Mouse (Mus musculus): Measurements from ENCODE around the gene Rrp8. TPM values are rescaled to one million over a fixed set of nuclear protein-coding genes. Genes with fewer than 3 reads are reported as not detected.

Rrp8 gene
- polyA plus RNA-seq, 1 experiment from 2014 or later = 22.4 TPM

DNA sequence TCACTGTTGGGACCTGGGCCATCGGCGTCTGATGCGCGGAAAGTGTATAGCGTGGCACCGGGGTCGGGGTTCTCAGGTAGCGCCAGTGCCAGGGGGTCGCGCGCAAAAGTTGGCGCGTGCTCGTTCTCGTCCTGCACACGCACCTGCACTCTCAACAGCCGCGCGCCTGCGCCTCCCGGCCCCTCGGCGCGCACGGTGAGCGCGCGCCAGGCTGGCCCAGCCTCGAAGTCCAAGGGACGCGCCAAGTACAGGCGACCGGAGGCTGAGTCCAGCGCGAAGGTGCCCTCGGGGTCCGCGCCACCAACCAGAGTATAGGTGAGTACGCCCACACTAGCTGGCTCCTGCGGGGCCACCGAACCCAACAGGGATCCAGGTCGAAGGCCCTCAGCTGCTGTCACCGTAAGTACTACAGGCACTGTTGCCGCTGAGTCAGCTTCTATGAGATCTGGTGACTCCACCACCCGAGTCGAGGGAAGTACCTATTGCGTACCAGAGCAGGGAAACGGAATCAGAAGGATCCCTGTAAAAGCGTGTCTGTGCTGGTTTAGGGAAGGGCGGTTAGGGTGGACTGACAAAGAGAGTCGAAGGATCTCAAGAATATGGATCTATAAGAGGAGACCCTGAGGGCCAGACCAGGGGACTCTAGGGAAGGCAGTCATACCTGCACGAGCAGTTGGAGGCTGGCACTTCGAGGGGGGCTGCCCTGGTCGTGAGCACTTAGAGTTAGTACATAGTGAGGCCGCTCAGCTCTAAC is 25.5 kb upstream of the Rrp8 start:
- Histone ChIP-seq H3K36me3 (ENCODE audit: control insufficient read depth, insufficient read depth, low read length) (peaks cover 69% of the 10 kb centered on the region), H3K4me3 (ENCODE audit: control insufficient read depth in 1 of 2, insufficient read depth in 1 of 2, low read depth in 1 of 2, low read length in 2 of 2) (peak overlapping the region; percentile 24 to 39), H3K9me3 (ENCODE audit: control insufficient read depth, low read length) (no peaks in the 10 kb centered on the region), H3K4me1 (ENCODE audit: control insufficient read depth in 2 of 2, insufficient read depth in 2 of 2, low read length in 2 of 2) (peaks cover 0 to 7% of the 10 kb centered on the region in 2 experiments; a peak in 1 of 4 replicates), H3K9ac (ENCODE audit: low read length) (peak overlapping the region; percentile 34; the same call in 1 of the 2 replicates), H3K27ac (replicated peaks in 1 of 2; ENCODE audit: control insufficient read depth in 1 of 2, insufficient read depth in 1 of 2, low read depth in 2 of 2, low read length in 2 of 2) (no peak overlapping the region), H3K27me3 (ENCODE audit: control insufficient read depth, insufficient read depth, low read length) (peaks cover 22% of the 10 kb centered on the region), H3K4me2 (ENCODE audit: low read length) (peak overlapping the region; percentile 84)
- no peak for ATAC-seq (ENCODE audit: insufficient number of reproducible peaks, insufficient read depth, low FRiP score, low read depth)
- 34% methylated on average over 55 of the region's 55 CpGs for WGBS

- peaks cover 76% of the 10 kb centered on the region for H3K36me3 ChIP-seq (ENCODE audit: control insufficient read depth, insufficient read depth, low read length)
- ATAC-seq (ENCODE audit: insufficient number of reproducible peaks, insufficient read depth, low FRiP score, low read depth) = 0 out of 2 replicates have a peak, but pooled peaks have one; percentile 27
These were observed 24.8 kb upstream of the Rrp8 start for GRCm38 (mm10) chr7:105761813-105762484.

DNA sequence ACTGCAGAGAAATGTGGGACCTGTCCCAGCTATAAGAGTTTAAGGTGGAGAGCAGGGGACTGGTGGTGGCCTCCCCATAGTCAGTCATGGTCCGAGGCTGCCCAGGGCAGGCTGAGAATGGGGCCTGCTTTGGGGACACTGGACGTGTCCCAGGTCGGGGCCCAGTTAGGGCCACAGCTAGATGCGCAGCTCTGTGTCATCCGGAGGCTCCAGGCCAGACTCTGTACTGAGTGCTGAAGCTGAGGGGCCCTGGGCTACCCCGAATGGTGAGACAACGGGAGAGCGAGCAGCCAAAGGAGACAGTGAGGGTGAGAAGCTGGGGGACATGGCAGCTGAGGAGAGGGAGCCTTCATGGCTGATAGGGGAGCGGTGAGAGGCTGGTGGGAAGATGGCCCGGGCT is 16.1 kb upstream of the Rrp8 start:
- peaks cover 3 to 7% of the 10 kb centered on the region in 2 experiments; a peak in 3 of 4 replicates for H3K4me1 ChIP-seq (ENCODE audit: control insufficient read depth in 2 of 2, insufficient read depth in 2 of 2, low read length in 2 of 2)
- H3K9me3 ChIP-seq (ENCODE audit: control insufficient read depth, low read length) = no peaks in the 10 kb centered on the region
- H3K27ac ChIP-seq (replicated peaks in 1 of 2; ENCODE audit: control insufficient read depth in 1 of 2, insufficient read depth in 1 of 2, low read depth in 2 of 2, low read length in 2 of 2) = no peak overlapping the region
- H3K9ac ChIP-seq (ENCODE audit: low read length) = no peak overlapping the region
- WGBS = 84% methylated on average over 10 of the region's 10 CpGs
- no peak for ATAC-seq (ENCODE audit: insufficient number of reproducible peaks, insufficient read depth, low FRiP score, low read depth)
- H3K4me3 ChIP-seq (ENCODE audit: control insufficient read depth in 1 of 2, insufficient read depth in 1 of 2, low read depth in 1 of 2, low read length in 2 of 2) = no peak overlapping the region
- H3K4me2 ChIP-seq (ENCODE audit: low read length) = no peak overlapping the region
- H3K36me3 ChIP-seq (ENCODE audit: control insufficient read depth, insufficient read depth, low read length) = peaks cover 66% of the 10 kb centered on the region
- H3K27me3 ChIP-seq (ENCODE audit: control insufficient read depth, insufficient read depth, low read length) = no peaks in the 10 kb centered on the region

More at GRCm38 (mm10) chr7:105761813-105762484, 24.8 kb upstream of the Rrp8 start:
- H3K4me1 ChIP-seq (ENCODE audit: control insufficient read depth in 2 of 2, insufficient read depth in 2 of 2, low read length in 2 of 2) = peaks cover 0 to 4% of the 10 kb centered on the region in 2 experiments; a peak in 1 of 4 replicates
- H3K27ac ChIP-seq (replicated peaks in 1 of 2; ENCODE audit: control insufficient read depth in 1 of 2, insufficient read depth in 1 of 2, low read depth in 2 of 2, low read length in 2 of 2) = no peak overlapping the region
- no peaks in the 10 kb centered on the region for H3K9me3 ChIP-seq (ENCODE audit: control insufficient read depth, low read length)
- H3K27me3 ChIP-seq (ENCODE audit: control insufficient read depth, insufficient read depth, low read length) = peaks cover 22% of the 10 kb centered on the region
- no peak overlapping the region for H3K9ac ChIP-seq (ENCODE audit: low read length)
- peak overlapping the region; percentile 84 for H3K4me2 ChIP-seq (ENCODE audit: low read length)
- H3K4me3 ChIP-seq (ENCODE audit: control insufficient read depth in 1 of 2, insufficient read depth in 1 of 2, low read depth in 1 of 2, low read length in 2 of 2) = peak overlapping the region; percentile 24 to 39
- WGBS = 21% methylated on average over 51 of the region's 51 CpGs

- no peak overlapping the region for H3K9ac ChIP-seq (ENCODE audit: low read length)
- WGBS = 84% methylated on average over 2 of the region's 2 CpGs
- H3K36me3 ChIP-seq (ENCODE audit: control insufficient read depth, insufficient read depth, low read length) = peaks cover 66% of the 10 kb centered on the region
- peaks cover 3 to 7% of the 10 kb centered on the region in 2 experiments; a peak in 3 of 4 replicates for H3K4me1 ChIP-seq (ENCODE audit: control insufficient read depth in 2 of 2, insufficient read depth in 2 of 2, low read length in 2 of 2)
- H3K9me3 ChIP-seq (ENCODE audit: control insufficient read depth, low read length) = no peaks in the 10 kb centered on the region
- H3K4me3 ChIP-seq (ENCODE audit: control insufficient read depth in 1 of 2, insufficient read depth in 1 of 2, low read depth in 1 of 2, low read length in 2 of 2) = no peak overlapping the region
- no peak for ATAC-seq (ENCODE audit: insufficient number of reproducible peaks, insufficient read depth, low FRiP score, low read depth)
- no peaks in the 10 kb centered on the region for H3K27me3 ChIP-seq (ENCODE audit: control insufficient read depth, insufficient read depth, low read length)
- no peak overlapping the region for H3K27ac ChIP-seq (replicated peaks in 1 of 2; ENCODE audit: control insufficient read depth in 1 of 2, insufficient read depth in 1 of 2, low read depth in 2 of 2, low read length in 2 of 2)
- H3K4me2 ChIP-seq (ENCODE audit: low read length) = no peak overlapping the region
These were observed 15.5 kb upstream of the Rrp8 start for GRCm38 (mm10) chr7:105752716-105753115.

DNA sequence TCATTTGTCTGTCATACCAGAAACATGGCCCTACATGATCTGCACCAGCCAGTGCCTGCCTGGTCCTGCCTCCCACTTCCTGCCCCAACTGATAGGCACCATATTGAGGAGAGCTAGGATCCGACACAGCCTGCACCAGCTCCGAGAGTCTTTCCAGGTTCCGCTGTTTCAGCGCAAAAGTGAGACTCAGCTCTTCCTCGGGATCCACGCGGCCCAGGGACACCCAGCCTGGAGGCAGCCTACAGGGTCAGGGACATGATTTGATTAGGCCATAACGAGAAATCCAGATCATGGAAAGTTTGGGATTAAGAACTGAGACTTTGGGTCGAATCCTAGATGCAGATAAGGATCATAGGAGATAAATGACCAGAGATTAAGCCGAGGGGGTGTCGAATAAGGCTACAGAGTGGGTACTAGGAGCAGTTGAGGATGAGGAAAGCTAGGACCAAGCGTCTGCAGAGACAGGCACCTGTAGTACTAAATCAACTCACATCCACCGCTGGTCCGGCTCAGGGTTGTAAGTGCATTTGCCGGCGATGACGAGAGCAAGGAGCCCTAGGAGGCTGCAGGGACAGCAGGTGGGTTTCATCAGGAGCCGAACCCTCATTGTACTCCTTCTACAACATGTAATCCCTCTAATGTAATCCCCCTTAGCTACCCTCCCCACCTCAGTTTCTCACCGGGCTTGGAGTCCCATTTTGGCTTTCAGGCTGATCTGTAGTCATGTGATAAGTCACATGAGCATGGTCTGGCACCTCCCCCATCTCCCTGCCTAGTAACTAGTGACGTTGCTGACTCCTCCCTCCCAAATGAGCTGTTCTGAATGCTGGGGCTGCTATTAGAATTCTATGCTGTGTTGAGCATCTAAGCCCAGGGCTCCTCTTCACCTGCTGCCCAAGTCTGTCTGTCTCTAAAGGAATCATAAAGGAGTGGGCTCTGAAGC is 14.6 kb upstream of the Rrp8 start, which contains the start of gene Tpp1:
Tpp1 (minus strand) TSS at position 745 of the 943 bp plus-strand sequence.
- ATAC-seq (ENCODE audit: insufficient number of reproducible peaks, insufficient read depth, low FRiP score, low read depth) = peak; percentile 89
- H3K36me3 ChIP-seq (ENCODE audit: control insufficient read depth, insufficient read depth, low read length) = peaks cover 65% of the 10 kb centered on the region
- no peaks in the 10 kb centered on the region for H3K9me3 ChIP-seq (ENCODE audit: control insufficient read depth, low read length)
- peaks cover 3 to 7% of the 10 kb centered on the region in 2 experiments; a peak in 3 of 4 replicates for H3K4me1 ChIP-seq (ENCODE audit: control insufficient read depth in 2 of 2, insufficient read depth in 2 of 2, low read length in 2 of 2)
- peak within 1 kb of the TSS; percentile 69 for H3K9ac ChIP-seq (ENCODE audit: low read length)
- peak within 1 kb of the TSS; percentile 46 to 61 for H3K4me3 ChIP-seq (ENCODE audit: control insufficient read depth in 1 of 2, insufficient read depth in 1 of 2, low read depth in 1 of 2, low read length in 2 of 2)
- peak within 1 kb of the TSS; percentile 91 for H3K4me2 ChIP-seq (ENCODE audit: low read length)
- WGBS = 14% methylated on average over 20 of the region's 20 CpGs
- peak within 1 kb of the TSS; percentile 14 to 35; a peak in 3 of 4 replicates for H3K27ac ChIP-seq (replicated peaks in 1 of 2; ENCODE audit: control insufficient read depth in 1 of 2, insufficient read depth in 1 of 2, low read depth in 2 of 2, low read length in 2 of 2)
- no peaks in the 10 kb centered on the region for H3K27me3 ChIP-seq (ENCODE audit: control insufficient read depth, insufficient read depth, low read length)

GRCm38 (mm10) chr7:105747776-105748175 is 10.6 kb upstream of the Rrp8 start:
- no peak overlapping the region for H3K4me2 ChIP-seq (ENCODE audit: low read length)
- WGBS = 72% methylated on average over 2 of the region's 2 CpGs
- H3K27ac ChIP-seq (replicated peaks in 1 of 2; ENCODE audit: control insufficient read depth in 1 of 2, insufficient read depth in 1 of 2, low read depth in 2 of 2, low read length in 2 of 2) = no peak overlapping the region
- H3K36me3 ChIP-seq (ENCODE audit: control insufficient read depth, insufficient read depth, low read length) = peaks cover 41% of the 10 kb centered on the region
- H3K27me3 ChIP-seq (ENCODE audit: control insufficient read depth, insufficient read depth, low read length) = no peaks in the 10 kb centered on the region
- no peaks in the 10 kb centered on the region for H3K9me3 ChIP-seq (ENCODE audit: control insufficient read depth, low read length)
- H3K4me3 ChIP-seq (ENCODE audit: control insufficient read depth in 1 of 2, insufficient read depth in 1 of 2, low read depth in 1 of 2, low read length in 2 of 2) = no peak overlapping the region
- ATAC-seq (ENCODE audit: insufficient number of reproducible peaks, insufficient read depth, low FRiP score, low read depth) = no peak
- H3K9ac ChIP-seq (ENCODE audit: low read length) = no peak overlapping the region
- H3K4me1 ChIP-seq (ENCODE audit: control insufficient read depth in 2 of 2, insufficient read depth in 2 of 2, low read length in 2 of 2) = peaks cover 3 to 11% of the 10 kb centered on the region in 2 experiments; a peak in 3 of 4 replicates

Data from heart, embryonic 14.5 days (tissue).